Mouse (Mus musculus) stomach, postnatal 0 days (tissue): Measurements from ENCODE around the gene Olfr1048.

Experiments
- CTCF ChIP-seq: IDR thresholded peaks from 2 replicates; pipeline ENCODE4 v1.5.1; 2016; ENCODE audit warnings: antibody characterized with exemption, low read depth, mild to moderate bottlenecking, moderate library complexity
- EP300 ChIP-seq: optimal IDR thresholded peaks from 2 replicates; pipeline ENCODE3; 2016; ENCODE audit warnings: antibody characterized with exemption

GRCm38 (mm10) chr2:86219214-86219613, 20.9 kb downstream of the Olfr1048 start, which contains the start of gene Olfr1046:
- TF ChIP-seq CTCF (no peak), EP300 (no peak)
